Mouse (Mus musculus): ENCODE results near the gene Gabarap.

DNA sequence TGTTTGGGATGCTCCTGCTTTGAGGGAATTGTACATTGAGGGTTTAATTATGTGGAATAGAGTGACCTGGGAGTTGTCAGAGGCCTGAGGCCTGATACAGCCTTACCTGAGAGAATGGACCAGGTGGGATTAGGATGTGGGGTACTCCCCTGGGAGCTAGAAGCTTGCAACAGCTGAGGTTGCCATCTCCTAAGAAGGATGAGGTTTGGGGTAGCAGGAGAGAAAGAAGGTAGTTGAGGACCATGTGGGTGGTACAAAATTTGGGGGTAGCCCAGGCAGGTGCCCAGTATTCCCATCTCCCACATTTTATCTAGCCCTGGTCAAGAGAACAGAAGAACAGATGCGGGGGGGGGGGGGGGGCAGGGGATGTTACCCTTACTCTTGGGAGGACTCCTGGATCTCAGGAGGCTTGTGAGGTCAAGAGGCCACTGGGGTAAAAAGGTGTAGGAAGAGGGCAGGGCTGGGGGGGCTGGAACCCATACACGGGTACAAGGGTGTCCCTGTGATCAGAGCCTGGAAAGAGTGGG lies 28.6 kb downstream of the Gabarap start:
- no peak for TF ChIP-seq HCFC1 (IDR thresholded peaks at IDR 0.05; ENCODE audit: borderline replicate concordance, insufficient read depth, low read length)
- TF ChIP-seq MAFK (IDR thresholded peaks at IDR 0.05; ENCODE audit: insufficient read depth, low read depth, low read length), result no peak
